Mouse (Mus musculus) hindbrain, embryonic 13.5 days (tissue): Measurements from ENCODE around the gene Cdpf1. TPM values are rescaled to one million over a fixed set of nuclear protein-coding genes. Genes with fewer than 3 reads are reported as not detected.

Experiments used
- ATAC-seq: fragments of 200-750 bp; cut with Nextera tagmentation; 2 replicates; pipeline ENCODE4 v1.8.0; 2017; ENCODE audit warnings: moderate TSS enrichment; ENCODE audit not compliant: low FRiP score
- H3K27ac ChIP-seq: fragments of 300-500 bp; sonication (generic); 2 replicates; pipeline ENCODE4 v1.5.1; 2015; ENCODE audit warnings: inconsistent platforms, mild to moderate bottlenecking, moderate library complexity
- H3K27me3 ChIP-seq: fragments of 300-500 bp; sonication (generic); 2 replicates; pipeline ENCODE4 v1.6.1; 2015; ENCODE audit warnings: mild to moderate bottlenecking, inconsistent platforms
- H3K36me3 ChIP-seq: fragments of 300-500 bp; sonication (generic); 2 replicates; pipeline ENCODE4 v1.6.1; 2015; ENCODE audit warnings: mild to moderate bottlenecking, inconsistent platforms
- H3K4me1 ChIP-seq: fragments of 300-500 bp; sonication (generic); replicated peaks from 2 replicates; pipeline ENCODE4 v1.6.1; 2015; ENCODE audit warnings: inconsistent platforms
- H3K4me2 ChIP-seq: fragments of 300-500 bp; sonication (generic); 2 replicates; pipeline ENCODE4 v1.6.1; 2015; ENCODE audit warnings: inconsistent platforms, mild to moderate bottlenecking, moderate library complexity
- H3K4me3 ChIP-seq: fragments of 300-500 bp; sonication (generic); 2 replicates; pipeline ENCODE4 v1.5.1; 2015; ENCODE audit warnings: mild to moderate bottlenecking, inconsistent platforms
- H3K9ac ChIP-seq: fragments of 300-500 bp; sonication (generic); 2 replicates; pipeline ENCODE4 v1.6.1; 2015; ENCODE audit warnings: mild to moderate bottlenecking, inconsistent platforms
- H3K9me3 ChIP-seq: fragments of 300-500 bp; sonication (generic); 2 replicates; pipeline ENCODE4 v1.6.1; 2016; ENCODE audit warnings: inconsistent platforms
- WGBS: fragments of 180-500 bp; shearing (Covaris S2); methylation state at CpG from one replicate; pipeline ENCODE4 v1.1.7; 2015; 5-methylcytosine and 5-hydroxymethylcytosine counted together
- polyA plus RNA-seq: library from polyadenylated mRNA; unstranded; fragments of >200 nt; fragmentation: Nextera tagmentation; extraction: Ambion mirVana; gene quantifications from 2 replicates; pipeline ENCODE4 v1.2.1, GENCODE M21; 2015

Gene Cdpf1
- polyA plus RNA-seq, 1 experiment from 2014 or later = 17.1 TPM

- Histone ChIP-seq H3K27ac (no peak overlapping the region), H3K4me1 (no peaks in the 10 kb centered on the region), H3K9ac (no peak overlapping the region), H3K9me3 (no peaks in the 10 kb centered on the region), H3K4me3 (no peak overlapping the region), H3K27me3 (no peaks in the 10 kb centered on the region; the same call in 1 of the 2 replicates), H3K4me2 (no peak overlapping the region), H3K36me3 (no peaks in the 10 kb centered on the region)
- WGBS = 81% methylated on average over 5 of the region's 5 CpGs
- no peak for ATAC-seq
Observed at GRCm38 (mm10) chr15:85776771-85777170, 34.7 kb downstream of the Cdpf1 start.

GRCm38 (mm10) chr15:85776241-85776640 is 35.3 kb downstream of the Cdpf1 start:
- no peaks in the 10 kb centered on the region; the same call in 1 of the 2 replicates for H3K27me3 ChIP-seq
- no peaks in the 10 kb centered on the region for H3K9me3 ChIP-seq
- no peaks in the 10 kb centered on the region for H3K4me1 ChIP-seq
- H3K36me3 ChIP-seq = no peaks in the 10 kb centered on the region
- 71% methylated on average over 2 of the region's 2 CpGs for WGBS
- no peak for ATAC-seq
- no peak overlapping the region for H3K4me3 ChIP-seq
- H3K9ac ChIP-seq = no peak overlapping the region
- H3K4me2 ChIP-seq = no peak overlapping the region
- no peak overlapping the region for H3K27ac ChIP-seq

- Histone ChIP-seq H3K4me2 (no peak overlapping the region), H3K9ac (no peak overlapping the region), H3K36me3 (no peaks in the 10 kb centered on the region), H3K27me3 (no peaks in the 10 kb centered on the region; the same call in 1 of the 2 replicates), H3K4me3 (no peak overlapping the region), H3K27ac (no peak overlapping the region), H3K4me1 (no peaks in the 10 kb centered on the region), H3K9me3 (no peaks in the 10 kb centered on the region)
- ATAC-seq = no peak
- WGBS = 92% methylated on average over 7 of the region's 7 CpGs
Observed at GRCm38 (mm10) chr15:85775001-85775400, 36.5 kb downstream of the Cdpf1 start.

GRCm38 (mm10) chr15:85774419-85774818 is 37.1 kb downstream of the Cdpf1 start:
- Histone ChIP-seq H3K9me3 (no peaks in the 10 kb centered on the region), H3K36me3 (no peaks in the 10 kb centered on the region), H3K4me2 (no peak overlapping the region), H3K27me3 (no peaks in the 10 kb centered on the region; the same call in 1 of the 2 replicates), H3K4me3 (no peak overlapping the region), H3K9ac (no peak overlapping the region), H3K4me1 (no peaks in the 10 kb centered on the region), H3K27ac (no peak overlapping the region)
- no peak for ATAC-seq
- 93% methylated on average over 9 of the region's 9 CpGs for WGBS

- H3K27me3 ChIP-seq = no peaks in the 10 kb centered on the region; the same call in 1 of the 2 replicates
- no peaks in the 10 kb centered on the region for H3K4me1 ChIP-seq
- H3K9ac ChIP-seq = no peak overlapping the region
- no peak for ATAC-seq
- no peaks in the 10 kb centered on the region for H3K36me3 ChIP-seq
- no peaks in the 10 kb centered on the region for H3K9me3 ChIP-seq
- 82% methylated on average over 11 of the region's 11 CpGs for WGBS
- H3K4me3 ChIP-seq = no peak overlapping the region
- no peak overlapping the region for H3K4me2 ChIP-seq
- no peak overlapping the region for H3K27ac ChIP-seq
Observed at GRCm38 (mm10) chr15:85772146-85772740, 39.3 kb downstream of the Cdpf1 start.

GRCm38 (mm10) chr15:85771306-85772121 is 40.0 kb downstream of the Cdpf1 start:
- no peak for ATAC-seq
- no peak overlapping the region for H3K27ac ChIP-seq
- WGBS = 86% methylated on average over 17 of the region's 17 CpGs
- H3K4me3 ChIP-seq = no peak overlapping the region
- no peaks in the 10 kb centered on the region for H3K4me1 ChIP-seq
- H3K4me2 ChIP-seq = no peak overlapping the region
- no peaks in the 10 kb centered on the region; the same call in 1 of the 2 replicates for H3K27me3 ChIP-seq
- H3K36me3 ChIP-seq = no peaks in the 10 kb centered on the region
- H3K9ac ChIP-seq = no peak overlapping the region
- H3K9me3 ChIP-seq = no peaks in the 10 kb centered on the region

- Histone ChIP-seq H3K4me1 (no peaks in the 10 kb centered on the region), H3K27me3 (no peaks in the 10 kb centered on the region; the same call in 1 of the 2 replicates), H3K27ac (no peak overlapping the region), H3K9me3 (no peaks in the 10 kb centered on the region), H3K4me2 (no peak overlapping the region), H3K4me3 (no peak overlapping the region), H3K36me3 (no peaks in the 10 kb centered on the region), H3K9ac (no peak overlapping the region)
- 93% methylated on average over 8 of the region's 8 CpGs for WGBS
- ATAC-seq = no peak
Observed at GRCm38 (mm10) chr15:85768991-85769390, 42.5 kb downstream of the Cdpf1 start.

- Histone ChIP-seq H3K36me3 (no peaks in the 10 kb centered on the region), H3K9me3 (no peaks in the 10 kb centered on the region), H3K4me2 (no peak overlapping the region), H3K27ac (no peak overlapping the region), H3K9ac (no peak overlapping the region), H3K27me3 (no peaks in the 10 kb centered on the region), H3K4me1 (no peaks in the 10 kb centered on the region), H3K4me3 (no peak overlapping the region)
- ATAC-seq = no peak
- WGBS = 92% methylated on average over 5 of the region's 5 CpGs
Observed at GRCm38 (mm10) chr15:85766677-85767076, 44.8 kb downstream of the Cdpf1 start.

GRCm38 (mm10) chr15:85765022-85765421 is 46.5 kb downstream of the Cdpf1 start:
- H3K9ac ChIP-seq = no peak overlapping the region
- H3K4me3 ChIP-seq = no peak overlapping the region
- no peaks in the 10 kb centered on the region for H3K36me3 ChIP-seq
- no peaks in the 10 kb centered on the region for H3K9me3 ChIP-seq
- no peaks in the 10 kb centered on the region for H3K4me1 ChIP-seq
- H3K27me3 ChIP-seq = no peaks in the 10 kb centered on the region
- no peak overlapping the region for H3K4me2 ChIP-seq
- ATAC-seq = no peak
- no peak overlapping the region for H3K27ac ChIP-seq
- 46% methylated on average over 3 of the region's 3 CpGs for WGBS

- no peaks in the 10 kb centered on the region for H3K36me3 ChIP-seq
- no peaks in the 10 kb centered on the region for H3K4me1 ChIP-seq
- peaks cover 4% of the 10 kb centered on the region; the same call in 1 of the 2 replicates for H3K9me3 ChIP-seq
- ATAC-seq = no peak
- no peak overlapping the region for H3K4me3 ChIP-seq
- H3K4me2 ChIP-seq = no peak overlapping the region
- no peak overlapping the region for H3K9ac ChIP-seq
- WGBS = 83% methylated on average over 4 of the region's 4 CpGs
- H3K27ac ChIP-seq = no peak overlapping the region
- no peaks in the 10 kb centered on the region for H3K27me3 ChIP-seq
Observed at GRCm38 (mm10) chr15:85762761-85763160, 48.7 kb downstream of the Cdpf1 start.

GRCm38 (mm10) chr15:85757768-85758167 is 53.7 kb downstream of the Cdpf1 start:
- no peaks in the 10 kb centered on the region for H3K27me3 ChIP-seq
- H3K4me2 ChIP-seq = no peak overlapping the region
- no peaks in the 10 kb centered on the region for H3K36me3 ChIP-seq
- ATAC-seq = no peak
- 95% methylated on average over 3 of the region's 3 CpGs for WGBS
- H3K9ac ChIP-seq = no peak overlapping the region
- no peak overlapping the region for H3K4me3 ChIP-seq
- H3K4me1 ChIP-seq = no peaks in the 10 kb centered on the region
- H3K9me3 ChIP-seq = peaks cover 5% of the 10 kb centered on the region; the same call in 1 of the 2 replicates
- no peak overlapping the region for H3K27ac ChIP-seq
